Mouse (Mus musculus): Measurements from ENCODE around the gene Cd164l2.

Gene Cd164l2

DNA sequence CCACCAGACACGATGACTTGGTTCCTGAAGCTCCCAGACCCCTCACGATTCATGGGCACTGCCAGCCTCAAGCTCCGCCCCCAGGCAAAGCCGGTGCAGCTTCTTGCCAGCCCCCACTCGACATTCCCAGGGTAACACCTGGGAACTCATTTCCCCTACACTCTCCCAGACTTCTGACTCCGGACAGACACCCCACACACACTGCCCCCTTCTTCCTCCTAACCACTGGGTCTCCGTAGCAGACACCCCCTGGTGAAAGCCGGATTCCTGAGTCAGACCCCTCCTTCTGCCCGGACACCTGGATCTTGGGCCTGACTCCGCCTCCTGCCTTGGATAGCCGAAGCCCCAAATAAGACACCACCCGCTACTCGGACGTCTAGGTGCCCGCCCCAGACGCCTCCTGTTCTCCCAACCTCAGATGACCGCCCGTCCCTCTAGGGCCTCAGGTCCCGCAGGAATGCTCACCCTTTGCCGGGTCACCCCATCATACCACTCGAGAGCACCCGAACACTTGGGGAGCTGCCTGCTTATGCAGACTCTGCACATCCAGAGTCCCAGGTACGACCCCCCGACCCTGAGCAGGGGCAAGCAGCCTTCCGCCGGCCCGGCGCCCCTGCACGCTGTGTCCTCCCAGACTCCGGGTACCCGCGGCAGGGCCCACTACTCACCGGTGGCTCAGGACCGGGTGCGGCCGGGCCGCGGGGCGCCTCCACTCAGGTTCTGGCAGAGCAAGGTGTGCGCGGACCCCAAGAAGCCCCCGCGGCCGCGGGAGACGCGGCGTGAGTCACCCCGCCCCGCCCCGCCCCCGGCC is at the start of gene Cd164l2, which contains the start of gene Gpr3:
Gene Cd164l2, plus strand, starts transcription at position 381 of the 811 bp plus-strand sequence.
Gene Gpr3, minus strand, starts transcription at position 786 of the 811 bp plus-strand sequence.
- peak; percentile 47 for DNase-seq

DNA sequence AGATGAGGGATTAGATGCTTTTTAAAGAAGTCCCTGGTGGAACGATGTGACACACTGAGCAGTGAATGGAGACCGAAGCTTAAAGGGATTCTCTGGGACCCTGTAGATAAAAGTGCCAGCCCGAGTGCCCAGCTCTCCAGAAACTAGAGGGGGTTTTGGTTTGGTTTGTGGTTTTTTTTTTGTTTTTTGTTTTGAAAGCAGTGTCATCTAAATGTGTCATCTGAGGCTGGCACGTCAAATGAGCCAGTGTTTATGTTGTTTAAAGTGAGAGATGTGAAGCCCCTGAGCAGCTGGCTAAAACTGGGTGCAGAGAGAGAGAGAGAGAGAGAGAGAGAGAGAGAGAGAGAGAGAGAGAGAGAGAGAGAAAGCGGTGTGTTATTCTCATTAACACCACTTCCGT is 49.7 kb upstream of the Cd164l2 start:
- no peak for DNase-seq

DNA sequence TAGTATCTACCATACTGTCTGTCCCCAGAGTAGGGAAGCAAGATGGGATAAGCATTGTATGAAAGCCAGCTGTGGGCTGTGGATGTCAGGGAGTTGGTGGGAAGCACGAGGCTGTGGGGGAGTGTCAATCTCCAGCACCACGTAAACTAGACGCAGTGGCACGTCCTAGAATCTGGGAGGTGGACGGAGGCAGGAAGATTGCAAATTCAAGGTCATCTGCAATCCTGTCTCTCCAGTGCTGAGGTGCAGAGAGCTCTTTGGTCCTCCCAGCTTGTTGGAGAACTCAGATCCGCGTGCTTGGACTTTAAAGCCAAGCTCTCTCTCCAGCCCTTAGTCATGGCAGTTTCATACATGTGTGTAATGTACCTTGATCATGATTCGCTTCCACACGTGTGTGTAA is 45.2 kb upstream of the Cd164l2 start:
- DNase-seq: no peak

DNA sequence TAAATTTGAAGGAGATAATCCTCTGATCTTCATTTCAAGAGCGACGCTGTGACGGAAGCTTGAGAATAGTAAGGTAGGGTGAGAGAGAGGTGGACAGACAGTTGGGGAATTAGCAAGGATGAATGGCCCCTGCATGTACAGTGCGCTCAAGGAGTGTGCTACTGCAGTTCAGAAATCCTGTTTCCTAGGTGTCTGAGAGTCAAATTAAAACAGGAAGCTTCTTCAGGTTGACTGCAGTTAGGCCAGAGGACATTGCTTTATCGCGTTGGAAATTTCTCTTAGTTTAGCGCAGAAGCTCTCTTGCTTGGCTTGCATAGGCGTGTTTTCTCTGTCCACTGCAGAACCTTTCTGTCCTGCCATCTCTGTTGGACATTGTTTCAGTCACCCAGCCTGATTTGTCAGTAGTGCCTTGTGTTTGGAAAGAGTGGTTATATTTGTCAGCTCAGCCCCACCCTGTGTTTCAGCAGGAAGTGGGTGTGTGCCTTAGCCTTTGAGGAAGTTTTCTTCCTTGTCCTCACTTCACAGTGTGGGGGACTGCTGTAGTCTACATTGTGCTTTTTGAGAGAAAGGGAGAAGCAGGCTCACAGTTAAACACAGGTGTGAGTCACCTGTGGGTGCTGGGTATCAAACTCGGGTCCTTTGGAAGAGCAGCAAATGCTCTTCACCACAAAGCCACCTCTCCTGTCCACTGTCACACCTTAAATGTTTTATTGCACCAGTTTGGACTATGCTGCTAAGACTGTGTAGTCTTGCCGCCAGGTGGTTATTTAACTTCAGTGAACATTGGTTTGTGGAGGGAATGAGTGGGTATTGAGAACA is 42.5 kb upstream of the Cd164l2 start:
- no peak for DNase-seq

DNA sequence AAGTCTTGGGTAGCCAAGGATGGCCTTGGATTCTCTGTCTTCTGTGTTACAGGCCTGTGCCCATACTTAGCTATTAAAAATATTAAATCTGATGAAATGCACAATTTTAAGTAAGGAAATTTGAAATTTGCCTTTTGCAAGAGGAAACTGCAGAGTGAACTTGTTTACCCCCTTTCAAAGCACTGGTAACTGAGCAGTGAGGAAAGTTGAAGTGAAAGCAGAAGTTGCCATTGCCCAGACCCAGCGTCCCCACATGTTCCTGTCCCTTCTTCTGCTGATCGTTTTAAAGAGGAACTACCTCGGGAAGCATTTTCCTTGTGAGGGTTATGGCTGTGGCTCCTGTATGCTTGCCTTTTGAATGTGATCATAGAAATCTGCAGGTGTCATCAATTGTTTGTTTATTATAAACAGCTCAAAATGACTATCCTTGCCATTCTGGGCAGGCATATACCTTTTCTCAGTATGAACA is 41.8 kb upstream of the Cd164l2 start:
- DNase-seq: no peak

DNA sequence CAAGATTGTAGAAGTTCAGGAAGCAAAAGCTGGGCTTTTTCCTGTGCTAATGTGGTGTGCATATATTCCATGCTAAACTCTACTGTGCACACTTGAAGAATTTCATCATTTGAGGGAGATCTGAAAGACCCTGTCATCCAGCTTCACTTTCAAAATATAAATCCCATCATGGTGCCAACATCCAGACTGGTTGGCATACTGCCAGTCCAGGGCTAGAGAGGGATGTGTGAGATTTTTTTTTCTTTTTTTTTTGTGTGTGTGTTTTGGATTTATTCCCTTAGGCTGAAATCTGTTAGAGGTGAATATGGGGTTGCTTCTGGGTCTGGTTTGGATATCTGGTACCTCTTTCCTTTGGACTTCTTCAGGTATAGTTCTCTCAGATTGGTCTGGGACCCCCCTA is 41.3 kb upstream of the Cd164l2 start:
- DNase-seq: no peak

DNA sequence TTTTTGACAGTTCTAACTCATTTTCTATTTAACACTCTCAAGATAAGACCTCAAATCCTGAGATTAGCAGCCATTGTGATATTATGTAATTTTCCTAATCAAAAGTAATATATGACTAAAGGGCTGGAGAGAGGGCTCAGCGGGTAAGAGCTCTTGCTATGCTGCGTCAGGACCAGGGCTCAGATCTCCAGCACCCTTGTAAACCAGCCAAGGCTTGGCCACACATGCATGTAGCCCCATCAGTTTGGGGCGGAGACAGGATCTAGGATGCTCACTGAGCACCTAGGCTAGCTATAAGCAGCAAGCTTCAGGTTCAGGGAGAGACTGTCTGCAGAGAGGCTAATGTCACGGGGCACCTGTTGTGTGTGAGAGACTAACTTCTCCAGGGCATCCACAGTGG is 39.5 kb upstream of the Cd164l2 start:
- DNase-seq: no peak

DNA sequence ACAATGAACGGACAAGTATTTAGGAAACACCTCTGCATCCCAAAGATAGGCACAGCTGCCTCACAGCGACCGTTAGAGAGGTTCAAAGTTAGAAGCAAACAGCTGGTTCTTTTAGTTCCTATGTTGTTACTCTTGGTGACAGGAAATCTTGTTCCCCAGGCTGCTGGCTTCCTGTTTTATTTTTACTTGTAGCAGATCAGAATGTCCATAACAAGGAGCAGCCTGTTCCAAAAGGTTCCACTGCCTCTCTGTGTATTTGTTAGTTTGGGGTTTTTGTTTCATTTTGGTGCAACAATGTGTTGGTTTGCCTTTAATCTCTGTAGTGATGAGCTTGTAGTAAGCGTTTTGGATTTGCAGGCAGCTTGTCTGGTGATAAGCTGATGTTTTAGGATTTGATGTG is 37.6 kb upstream of the Cd164l2 start:
- no peak for DNase-seq

DNA sequence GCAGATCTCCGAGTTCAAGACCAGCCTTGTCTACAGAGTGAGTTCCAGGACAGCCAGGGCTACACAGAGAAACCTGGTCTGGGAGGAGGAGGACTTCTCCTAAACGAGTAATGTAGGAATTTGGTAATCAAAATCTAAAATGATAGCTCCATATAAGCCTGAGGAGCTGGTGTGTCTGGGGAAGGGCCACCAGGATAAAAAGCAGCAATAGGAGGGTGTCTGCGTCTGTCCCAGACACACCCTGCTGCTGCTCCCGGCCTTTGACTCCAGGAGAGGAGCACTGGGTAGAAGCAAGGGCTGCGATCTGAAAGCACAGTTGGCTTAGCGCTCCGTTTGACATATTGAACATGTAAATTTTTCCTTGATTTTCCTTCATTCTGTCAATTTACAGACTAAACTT is 36.7 kb upstream of the Cd164l2 start:
- no peak for DNase-seq

DNA sequence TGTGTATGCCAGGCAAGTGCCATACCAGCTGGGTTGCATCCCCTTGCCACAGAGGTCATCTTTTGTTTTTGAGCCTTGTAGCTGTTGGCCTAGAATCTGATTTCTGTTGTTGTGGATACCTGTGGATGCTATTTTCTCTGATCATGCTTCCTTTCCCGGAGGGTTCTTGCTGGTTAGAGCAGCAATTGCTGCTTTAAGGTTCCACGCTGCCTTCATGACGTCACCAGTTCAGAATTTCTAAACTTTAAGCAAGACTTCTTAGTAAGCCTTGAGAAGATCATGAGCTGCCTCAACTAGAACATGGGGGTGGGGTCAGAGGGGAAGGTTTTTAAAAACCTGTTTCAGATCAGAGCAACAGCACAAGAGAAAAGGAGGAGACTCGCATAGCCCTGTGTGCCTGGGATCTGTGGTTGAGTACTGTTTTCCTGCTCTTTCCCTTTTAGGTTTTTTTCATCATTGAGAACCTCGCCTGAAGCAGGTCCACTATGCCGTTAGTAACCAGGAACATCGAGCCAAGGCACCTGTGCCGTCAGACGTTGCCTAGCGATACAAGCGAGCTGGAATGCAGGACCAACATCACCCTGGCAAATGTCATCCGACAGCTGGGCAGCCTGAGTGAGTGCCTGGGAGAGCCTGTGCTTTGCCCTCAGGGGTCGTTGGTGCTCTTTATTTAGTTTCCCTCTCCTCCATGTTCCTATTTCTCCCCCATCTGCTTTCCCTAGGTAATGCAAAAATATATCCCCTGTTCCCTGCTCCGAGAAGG is 35.8 kb upstream of the Cd164l2 start:
- DNase-seq: no peak

DNA sequence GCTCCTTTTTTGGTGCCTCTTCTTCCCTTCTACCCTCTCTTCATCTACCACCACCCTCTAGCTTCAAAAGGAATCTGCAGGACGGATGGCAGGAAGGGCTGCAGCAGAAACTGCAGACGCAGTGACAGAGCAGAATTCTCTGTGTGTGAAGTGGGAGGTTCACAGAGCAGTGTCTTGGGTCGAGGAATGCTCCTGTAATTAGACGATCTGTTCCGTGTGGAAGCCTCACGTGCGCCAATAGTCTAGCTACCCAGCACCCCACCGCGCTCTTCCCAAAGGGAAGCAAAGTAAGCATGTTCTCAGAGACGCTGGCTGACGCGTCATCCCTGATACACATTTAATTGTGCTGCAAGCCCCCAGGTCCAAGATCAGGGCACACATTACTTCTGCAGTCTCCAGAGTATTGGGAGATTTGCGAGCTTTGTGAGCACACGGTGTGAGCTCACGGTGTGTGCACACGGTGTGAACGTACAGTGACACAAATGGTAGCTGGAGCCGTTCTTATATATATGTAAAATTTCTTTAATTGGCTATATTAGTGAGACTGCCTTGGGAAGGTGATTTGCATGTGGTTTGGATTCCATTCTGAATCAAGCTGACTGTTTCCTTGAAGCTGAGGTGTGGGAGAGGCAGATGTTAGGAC is 35.0 kb upstream of the Cd164l2 start:
- DNase-seq: no peak

DNA sequence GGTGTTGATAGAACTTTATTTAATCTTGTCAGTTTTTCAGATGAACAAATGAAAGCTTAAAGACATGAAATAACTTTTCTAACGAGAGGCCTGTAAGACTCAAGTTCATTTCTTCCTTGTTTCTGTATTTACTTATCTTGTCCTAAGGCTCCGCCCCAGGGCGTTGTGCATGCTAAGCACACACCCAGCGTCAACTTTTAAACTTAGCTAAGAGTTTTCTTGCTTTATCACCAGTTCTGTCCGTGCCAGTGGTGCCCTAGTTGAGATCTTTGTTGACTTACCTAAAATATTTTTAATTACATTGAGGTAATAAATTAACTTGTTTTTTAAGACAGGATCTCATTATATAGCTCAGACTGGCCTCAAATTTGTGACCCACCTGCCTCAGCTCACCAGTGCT is 33.6 kb upstream of the Cd164l2 start:
- DNase-seq: no peak

DNA sequence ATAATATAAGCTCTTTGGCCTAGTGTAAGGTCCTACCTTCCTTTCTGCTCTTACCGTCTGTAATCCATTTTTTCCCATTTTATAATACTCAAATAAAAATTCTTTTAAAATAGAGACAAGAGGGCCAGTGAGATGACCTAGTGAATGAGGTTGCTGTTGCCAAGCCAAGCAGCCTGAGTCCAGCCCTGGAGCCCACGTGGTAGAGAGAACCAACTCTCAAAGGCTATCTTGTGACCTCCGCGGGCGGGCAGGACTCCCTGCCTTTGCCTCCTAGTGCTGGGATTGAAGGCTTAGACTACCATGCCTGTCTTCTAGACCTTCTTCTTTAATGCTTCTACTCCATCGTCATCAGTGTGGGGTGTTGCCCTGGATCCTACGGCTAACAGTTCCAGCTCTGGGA is 32.7 kb upstream of the Cd164l2 start:
- DNase-seq: no peak

DNA sequence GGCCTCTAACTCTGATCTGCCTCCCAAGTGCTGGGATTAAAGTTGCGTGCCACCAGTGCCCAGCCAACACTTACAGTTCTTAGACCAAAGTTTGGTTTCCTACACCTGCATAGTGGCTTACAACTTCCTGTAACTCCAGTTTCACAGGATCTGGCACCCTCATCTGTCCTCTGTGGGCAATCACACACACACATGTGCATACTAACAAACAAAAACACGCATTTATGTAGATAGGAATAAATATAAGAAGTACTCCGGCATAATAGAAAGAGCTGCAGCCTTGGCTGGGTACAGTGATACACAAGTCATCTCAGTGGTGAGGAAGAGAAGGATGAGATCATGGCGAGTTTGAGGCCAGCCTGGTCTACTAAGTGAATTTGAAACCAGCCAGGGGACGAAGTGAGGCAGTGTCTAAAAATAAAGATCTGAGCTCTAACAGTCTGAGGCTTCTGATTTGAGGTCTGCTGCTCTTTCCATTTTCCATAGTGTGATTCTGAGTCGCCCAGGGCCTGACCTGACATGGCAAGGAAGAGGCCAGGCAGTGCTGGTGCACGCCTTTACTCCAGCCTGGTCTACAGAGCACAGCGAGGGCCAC is 29.4 kb upstream of the Cd164l2 start:
- DNase-seq: no peak

DNA sequence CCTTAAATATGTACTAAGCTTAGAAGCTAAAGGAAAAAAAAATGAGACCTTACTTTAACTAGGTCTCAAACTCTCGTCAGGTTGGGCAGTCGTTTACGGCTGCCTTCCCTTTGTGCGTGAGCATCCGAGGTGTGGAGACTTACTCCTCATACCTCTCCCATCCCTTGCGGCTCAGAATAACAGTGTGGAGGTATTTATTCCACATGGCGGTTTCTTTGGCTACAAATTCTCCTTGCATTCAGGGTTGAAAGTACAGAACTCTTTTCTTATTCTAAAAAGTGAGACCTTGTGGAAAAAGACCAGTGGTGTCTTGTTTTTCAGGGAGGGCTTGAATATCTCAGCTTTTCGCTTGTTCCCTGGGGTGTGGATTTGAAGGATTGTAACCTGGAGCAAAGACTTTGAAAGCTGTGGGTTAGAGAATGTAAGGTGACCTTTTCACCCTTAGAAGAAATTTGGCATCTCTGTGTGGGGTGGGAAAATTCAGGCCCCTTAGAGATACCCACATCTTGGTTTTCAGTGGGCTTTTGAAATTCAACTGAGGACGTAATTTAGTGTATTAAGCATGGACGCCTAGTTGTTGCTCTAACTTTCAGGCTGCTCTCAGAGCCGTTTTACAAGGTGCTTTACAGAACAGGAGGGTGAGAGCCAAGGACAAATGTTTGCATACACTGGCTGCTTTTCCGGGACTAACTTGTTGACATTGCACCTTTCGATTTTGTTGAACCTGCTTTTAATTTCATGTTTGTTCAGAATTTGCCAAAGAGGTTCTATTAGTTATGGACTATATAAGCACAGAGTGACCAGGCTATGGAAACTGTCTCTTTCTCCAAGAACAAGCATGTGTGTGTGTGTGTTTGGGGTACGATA is 27.7 kb upstream of the Cd164l2 start:
- no peak for DNase-seq

DNA sequence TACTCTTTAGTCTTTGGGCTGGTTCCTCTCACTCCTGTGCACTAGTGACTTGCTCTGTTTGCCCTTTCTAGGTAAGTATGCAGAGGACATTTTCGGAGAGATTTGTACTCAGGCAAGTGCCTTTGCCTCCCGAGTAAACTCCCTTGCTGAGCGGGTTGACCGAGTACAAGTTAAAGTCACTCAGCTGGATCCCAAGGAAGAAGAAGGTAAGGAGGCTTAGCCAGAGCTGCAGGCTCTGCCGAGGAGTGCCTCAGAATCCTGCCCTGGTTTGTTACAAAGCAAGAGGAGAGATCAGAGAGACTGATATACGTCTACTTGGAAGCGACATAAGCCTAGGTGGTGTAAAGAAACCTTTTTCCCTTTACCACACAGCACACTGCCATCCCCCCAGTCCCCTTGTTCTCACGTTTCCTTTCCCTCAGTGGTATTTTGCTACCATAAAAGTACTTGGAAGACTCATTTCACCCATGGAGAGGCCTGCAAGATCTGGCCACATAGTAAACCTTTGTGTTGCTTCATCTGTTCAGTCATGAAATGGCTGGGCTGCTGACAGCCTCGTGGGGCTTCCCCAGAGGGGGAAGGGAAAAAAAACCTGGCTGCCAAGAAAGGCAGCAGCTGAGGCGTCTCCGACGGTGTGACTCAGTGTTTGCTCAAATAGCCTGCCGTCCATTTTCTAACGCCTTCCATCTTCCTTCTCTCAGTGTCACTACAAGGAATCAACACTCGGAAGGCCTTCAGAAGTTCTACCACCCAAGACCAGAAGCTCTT is 26.8 kb upstream of the Cd164l2 start:
- DNase-seq: no peak

DNA sequence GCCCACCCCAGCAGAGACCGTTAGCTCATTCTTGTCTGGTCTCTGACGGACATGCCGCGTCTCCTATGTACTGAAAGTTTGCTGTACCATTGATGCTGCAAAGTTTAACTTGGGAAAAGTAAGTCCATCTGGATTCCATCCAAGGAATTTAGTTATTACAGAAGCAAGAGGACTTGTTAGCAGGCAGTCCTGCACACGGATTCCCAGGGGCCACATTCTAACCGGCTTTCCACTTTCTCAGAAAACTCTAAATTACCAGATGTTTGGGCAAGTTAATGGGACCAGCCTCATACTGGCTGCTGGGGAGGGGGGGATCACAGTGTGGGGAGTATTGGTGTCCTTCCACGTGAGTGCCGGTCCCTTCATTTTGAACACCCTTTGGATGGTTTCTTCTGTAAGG is 26.0 kb upstream of the Cd164l2 start:
- no peak for DNase-seq

DNA sequence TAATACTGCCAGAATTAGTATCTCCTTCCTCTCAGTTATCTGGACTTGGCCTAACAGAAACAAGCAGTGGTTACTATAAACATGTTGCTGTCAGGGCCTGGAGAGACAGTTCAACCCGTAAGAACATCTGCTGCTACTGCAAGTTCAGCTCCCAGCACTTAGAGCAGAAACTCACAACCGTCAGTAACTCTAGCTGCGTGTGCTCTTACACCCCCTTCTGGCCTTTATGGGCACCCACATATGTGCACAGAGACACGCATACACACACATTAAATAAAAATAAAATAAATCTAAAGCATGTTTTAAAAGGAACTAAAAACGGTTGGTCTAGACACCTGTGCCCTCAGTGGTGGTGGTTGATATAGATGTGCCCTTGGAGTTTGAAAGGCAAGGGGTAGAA is 25.1 kb upstream of the Cd164l2 start:
- DNase-seq: no peak

DNA sequence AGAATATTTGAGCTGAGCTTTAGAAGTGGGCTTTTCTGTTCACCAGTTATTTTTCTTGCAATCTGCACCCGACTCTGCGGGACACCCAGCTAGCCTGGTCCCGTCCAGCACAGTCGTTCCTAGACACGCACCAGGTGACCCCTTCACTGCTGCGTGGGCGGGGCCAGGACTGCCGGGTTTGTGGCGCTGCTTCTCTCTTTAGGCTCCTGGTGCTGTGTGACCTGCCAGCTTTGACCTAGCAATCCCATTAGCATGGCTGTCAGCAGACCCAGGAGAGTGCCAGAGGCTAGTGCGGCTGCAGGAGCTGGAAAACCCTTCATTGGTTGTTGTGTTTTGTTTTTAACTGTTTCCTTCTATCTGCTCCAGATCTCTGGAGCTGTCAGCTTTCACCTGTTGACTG is 22.5 kb upstream of the Cd164l2 start:
- DNase-seq: no peak

DNA sequence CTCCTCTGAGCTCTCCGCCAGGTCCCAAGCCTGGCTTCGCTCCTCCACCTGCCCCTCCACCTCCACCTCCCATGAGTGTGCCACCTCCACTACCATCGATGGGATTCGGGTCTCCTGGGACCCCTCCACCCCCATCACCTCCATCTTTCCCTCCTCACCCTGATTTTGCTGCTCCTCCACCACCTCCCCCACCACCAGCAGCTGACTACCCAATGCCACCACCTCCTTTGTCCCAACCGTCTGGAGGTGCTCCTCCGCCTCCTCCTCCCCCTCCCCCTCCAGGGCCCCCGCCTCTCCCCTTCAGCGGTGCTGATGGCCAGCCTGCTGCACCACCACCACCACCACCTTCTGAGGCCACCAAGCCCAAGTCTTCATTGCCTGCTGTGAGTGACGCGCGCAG is 17.4 kb upstream of the Cd164l2 start:
- no peak for DNase-seq

DNA sequence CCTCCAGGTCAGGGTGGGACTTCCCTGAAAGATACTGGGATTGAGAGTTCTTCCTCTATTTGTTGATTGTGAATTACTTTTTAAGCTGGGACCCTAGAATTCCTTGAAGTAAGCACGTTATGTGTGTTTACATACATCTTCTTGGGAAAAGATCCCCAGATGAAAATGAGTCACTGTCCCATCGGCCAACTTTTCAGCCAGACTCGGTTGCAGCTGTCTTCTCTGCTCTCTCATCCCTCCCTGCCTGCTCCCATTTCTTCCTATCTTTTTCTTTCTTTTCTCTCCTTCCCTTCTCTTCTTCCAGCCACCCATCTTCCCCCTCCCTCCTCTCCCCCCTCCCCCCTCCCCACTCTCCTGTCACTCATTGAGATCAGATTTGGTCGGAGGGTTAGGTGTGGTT is 16.9 kb upstream of the Cd164l2 start:
- DNase-seq: no peak

Data from right cerebral cortex, adult 18-20 months (tissue).